Mouse (Mus musculus) adrenal gland, adult 8-10 months (tissue): ENCODE results near the gene Greb1. TPM values are rescaled to one million over a fixed set of nuclear protein-coding genes. Genes with fewer than 3 reads are reported as not detected.

ENCODE experiments used
- DNase-seq: peaks from one replicate; pipeline ENCODE4 v3.0.0; 2022
- microRNA-seq, 2 experiments: library from miRNA; unstranded; fragments of <30 nt; microRNA quantifications; one replicate each; pipeline ENCODE4 v1.2.0; 2022
- total RNA-seq, 4 experiments: library from RNA; stranded (reverse); gene quantifications; 2 replicates each; pipeline ENCODE4 v1.2.4; 2022

Gene Greb1
- total RNA-seq, 4 experiments from 2014 or later: 48.1 to 255 (median 118) TPM

GRCm38 (mm10) chr12:16630152-16630865 lies 170.4 kb downstream of the Greb1 start:
- no peak for DNase-seq

Small RNA genes within 50 kb of the gene (microRNA-seq; reads per million reads assigned to microRNA genes)
- gene Gm44305: 0 reads per million in 2 experiments

Other genes with a start within 250 kb of the Greb1 start
- gene Lpin1, start 189.9 kb downstream of the Greb1 start, total RNA-seq: 10 to 100 TPM; 38.8 to 80.7 (median 50.8) TPM
- gene Ntsr2, start 147.5 kb downstream of the Greb1 start, total RNA-seq: 1 to 10 TPM in 1 of 4 experiments, under 1 TPM in 3; 0.41 to 1.6 (median 0.93) TPM
- 10 to 100 TPM; 41.5 to 55.0 (median 44.9) TPM for gene E2f6, start 10.1 kb upstream of the Greb1 start, total RNA-seq
- gene Rock2, start 94.0 kb upstream of the Greb1 start, total RNA-seq: 100 to 1,000 TPM in 2 of 4 experiments, 10 to 100 TPM in 2; 75.8 to 109 (median 89.6) TPM
- gene Pqlc3, start 199.5 kb upstream of the Greb1 start, total RNA-seq: 10 to 100 TPM; 11.0 to 14.7 (median 13.5) TPM
- gene 2410004P03Rik, start 210.8 kb upstream of the Greb1 start, total RNA-seq: not detected